Mouse (Mus musculus) limb, embryonic 14.5 days (tissue): ENCODE measurements around the gene Kcnip1. TPM values are rescaled to one million over a fixed set of nuclear protein-coding genes. Genes with fewer than 3 reads are reported as not detected.

Experiments used
- ATAC-seq: fragments of 200-750 bp; cut with Nextera tagmentation; 2 replicates; pipeline ENCODE4 v1.8.0; 2017; ENCODE audit warnings: low read depth, moderate number of reproducible peaks, moderate TSS enrichment; ENCODE audit not compliant: low FRiP score
- DNase-seq: peaks from one replicate; pipeline ENCODE4 v3.0.0-alpha.2; 2015; ENCODE audit warnings: low spot score
- H3K27ac ChIP-seq: fragments of 300-500 bp; sonication (generic); replicated peaks from 2 replicates; pipeline ENCODE4 v1.5.1; 2014; ENCODE audit warnings: low read depth, mild to moderate bottlenecking, low read length, moderate library complexity, mixed read lengths
- H3K27me3 ChIP-seq: fragments of 300-500 bp; sonication (generic); 2 replicates; pipeline ENCODE4 v1.6.1; 2014; ENCODE audit warnings: low read length, mixed read lengths; ENCODE audit not compliant: control insufficient read depth, insufficient read depth
- H3K36me3 ChIP-seq: fragments of 300-500 bp; sonication (generic); 2 replicates; pipeline ENCODE4 v1.6.1; 2014; ENCODE audit warnings: mild to moderate bottlenecking, low read length, moderate library complexity, mixed read lengths; ENCODE audit not compliant: control insufficient read depth, insufficient read depth
- H3K4me1 ChIP-seq: fragments of 300-500 bp; sonication (generic); 2 replicates; pipeline ENCODE4 v1.6.1; 2014; ENCODE audit warnings: antibody characterized with exemption, low read length, mixed read lengths; ENCODE audit not compliant: control insufficient read depth, insufficient read depth
- H3K4me2 ChIP-seq: fragments of 300-500 bp; sonication (generic); replicated peaks from 2 replicates; pipeline ENCODE4 v1.6.1; 2014; ENCODE audit warnings: low read depth, mild to moderate bottlenecking, low read length, moderate library complexity; ENCODE audit not compliant: severe bottlenecking
- H3K4me3 ChIP-seq: fragments of 300-500 bp; sonication (generic); replicated peaks from 2 replicates; pipeline ENCODE4 v1.5.1; 2014; ENCODE audit warnings: low read length
- H3K9ac ChIP-seq: fragments of 300-500 bp; sonication (generic); 2 replicates; pipeline ENCODE4 v1.6.1; 2014; ENCODE audit warnings: mild to moderate bottlenecking, low read depth, low read length, moderate library complexity; ENCODE audit not compliant: severe bottlenecking
- H3K9me3 ChIP-seq: fragments of 300-500 bp; sonication (generic); 2 replicates; pipeline ENCODE4 v1.6.1; 2016; ENCODE audit warnings: low read length; ENCODE audit not compliant: control insufficient read depth
- POLR2A ChIP-seq: fragments of 200-500 bp; IDR thresholded peaks from 2 replicates; pipeline ENCODE4 v1.8.0; 2012; ENCODE audit warnings: inconsistent platforms, mild to moderate bottlenecking, moderate library complexity, borderline replicate concordance; ENCODE audit not compliant: insufficient read depth, insufficient read length; ENCODE audit errors: extremely low read depth
- WGBS: fragments of 180-500 bp; shearing (Covaris S2); extraction: QIAGEN DNeasy Blood & Tissue Kit; methylation state at CpG from one replicate; pipeline ENCODE4 v1.1.7; 2014; 5-methylcytosine and 5-hydroxymethylcytosine counted together
- polyA plus RNA-seq, 2 experiments: library from polyadenylated mRNA; depleted of rRNA in 1 of 2; stranded (reverse) in 1 of 2; unstranded in 1 of 2; fragments of >200 nt; fragmentation: Nextera tagmentation in 1 of 2; extraction: Ambion mirVana in 1 of 2; gene quantifications; 2 replicates each; pipeline versions ENCODE4 v1.2.1 to v1.2.3; 2012 to 2014

Kcnip1 gene
- polyA plus RNA-seq, 2 experiments = 3.4 to 5.0 TPM

DNA sequence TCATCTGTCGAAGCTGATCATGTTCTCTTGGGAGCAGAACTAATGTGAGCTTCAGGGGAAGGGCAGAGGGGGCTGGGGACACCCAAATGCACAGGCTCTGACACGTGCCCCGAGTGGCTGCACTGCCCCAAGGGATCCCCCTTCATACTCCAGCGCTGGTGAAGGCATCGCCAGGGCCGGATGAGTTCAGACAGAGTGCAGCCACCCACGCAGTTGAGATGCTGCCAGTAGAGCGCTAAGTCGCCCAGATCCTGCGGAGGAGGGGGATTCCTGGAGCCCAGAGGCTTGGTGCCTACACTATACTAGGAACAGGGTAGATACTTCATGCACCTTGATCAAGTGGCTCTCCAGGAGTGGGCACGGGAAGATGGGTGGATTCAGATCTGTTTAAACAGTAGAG, 143.3 kb downstream of the Kcnip1 start:
- ATAC-seq = no peak
- TF ChIP-seq POLR2A = no peak
- no peak overlapping the region for H3K4me2 ChIP-seq
- H3K27ac ChIP-seq = no peak overlapping the region
- no peak overlapping the region for H3K9ac ChIP-seq
- 0 out of 2 replicates have a peak, but pooled peaks cover 5% of the 10 kb centered on the region for H3K27me3 ChIP-seq
- peak; percentile 44 for DNase-seq
- 62% methylated on average over 11 of the region's 11 CpGs for WGBS
- no peaks in the 10 kb centered on the region for H3K36me3 ChIP-seq
- H3K4me1 ChIP-seq = no peaks in the 10 kb centered on the region
- no peak overlapping the region for H3K4me3 ChIP-seq
- H3K9me3 ChIP-seq = no peaks in the 10 kb centered on the region

DNA sequence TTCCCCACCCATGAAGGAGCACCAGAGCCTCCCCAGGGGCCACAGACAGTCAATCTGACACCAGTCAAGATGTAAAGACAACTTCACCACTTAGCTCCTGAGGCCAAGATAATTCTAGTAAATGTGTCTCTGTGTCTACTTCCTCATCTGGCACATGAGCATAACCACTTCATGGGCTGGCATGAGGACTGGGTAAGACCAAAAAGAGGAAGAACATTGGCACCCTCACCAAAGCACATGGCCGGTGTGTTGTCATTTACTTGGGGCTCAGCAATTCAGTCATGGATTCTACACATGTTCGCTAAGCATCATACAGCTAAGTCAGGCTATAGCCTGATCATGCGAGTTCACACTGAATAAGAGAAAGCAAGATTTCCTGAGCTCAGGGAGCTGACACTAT, 144.3 kb downstream of the Kcnip1 start:
- Histone ChIP-seq H3K9ac (no peak overlapping the region), H3K27me3 (peaks cover 13% of the 10 kb centered on the region), H3K36me3 (no peaks in the 10 kb centered on the region), H3K4me1 (no peaks in the 10 kb centered on the region), H3K4me2 (no peak overlapping the region), H3K4me3 (no peak overlapping the region), H3K27ac (no peak overlapping the region), H3K9me3 (no peaks in the 10 kb centered on the region)
- WGBS = 92% methylated on average over 3 of the region's 3 CpGs
- DNase-seq = no peak
- no peak for TF ChIP-seq POLR2A
- no peak for ATAC-seq

DNA sequence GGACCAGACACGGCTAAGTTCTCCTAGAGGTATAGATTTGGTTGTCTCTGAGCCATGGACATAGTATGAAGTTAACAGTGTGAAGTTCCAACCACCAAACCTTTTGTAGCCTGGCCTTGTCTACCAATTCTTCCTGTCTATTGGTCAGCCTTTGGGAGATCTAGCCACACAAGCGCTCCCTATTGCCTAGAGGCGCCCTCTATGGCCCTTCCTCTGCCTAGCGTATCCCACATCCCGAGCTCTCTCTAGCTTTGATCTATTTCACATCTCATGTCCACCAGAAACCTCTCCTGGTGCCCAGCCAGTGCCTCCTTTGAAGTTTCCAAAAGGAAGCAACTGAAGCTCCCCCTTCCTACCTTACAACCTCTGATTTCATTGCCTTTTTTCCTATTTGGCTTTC, 147.0 kb downstream of the Kcnip1 start:
- 55% methylated on average over 5 of the region's 5 CpGs for WGBS
- DNase-seq = no peak

DNA sequence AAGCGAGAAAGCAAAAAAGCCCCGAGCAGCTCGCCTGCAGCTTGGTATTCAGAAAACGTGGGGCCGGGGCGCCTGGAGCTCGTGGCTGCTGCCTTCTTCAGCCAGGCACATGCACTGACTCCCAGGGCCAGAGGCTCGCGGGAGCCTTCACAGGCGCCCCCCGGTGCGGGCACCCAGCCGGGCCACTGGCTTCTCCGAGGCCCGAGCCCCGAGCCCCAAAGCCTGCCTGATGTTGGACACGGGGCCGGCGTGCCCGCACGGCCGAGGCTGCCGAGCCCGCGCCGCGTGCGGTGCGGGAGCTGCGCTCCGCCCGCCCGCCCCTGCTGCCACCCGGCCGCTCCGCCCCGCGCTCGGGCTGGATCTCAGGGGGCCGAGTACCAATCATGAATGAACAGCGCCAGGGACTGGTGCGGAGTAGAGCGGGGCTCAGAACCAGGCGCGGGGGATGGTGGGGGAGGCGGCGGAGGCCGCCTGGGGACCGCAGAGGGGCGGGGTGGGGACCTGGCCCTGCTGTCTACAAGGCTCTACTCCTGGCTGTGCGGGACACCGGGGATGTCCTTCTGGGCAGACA, 149.6 kb downstream of the Kcnip1 start:
- Histone ChIP-seq H3K36me3 (no peaks in the 10 kb centered on the region), H3K27ac (no peak overlapping the region), H3K4me3 (peak overlapping the region; percentile 44), H3K4me1 (no peaks in the 10 kb centered on the region), H3K27me3 (peaks cover 34% of the 10 kb centered on the region), H3K4me2 (peak overlapping the region; percentile 76), H3K9ac (peak overlapping the region; percentile 47), H3K9me3 (no peaks in the 10 kb centered on the region)
- 1% methylated on average over 42 of the region's 52 CpGs for WGBS
- no peak for TF ChIP-seq POLR2A
- ATAC-seq (no peak), DNase-seq (no peak)

More for the DNA sequence above, 147.0 kb downstream of the Kcnip1 start:
- Histone ChIP-seq H3K4me2 (no peak overlapping the region), H3K4me1 (no peaks in the 10 kb centered on the region), H3K9ac (no peak overlapping the region), H3K36me3 (no peaks in the 10 kb centered on the region), H3K27me3 (peaks cover 34% of the 10 kb centered on the region), H3K27ac (no peak overlapping the region), H3K4me3 (no peak overlapping the region), H3K9me3 (no peaks in the 10 kb centered on the region)
- no peak for ATAC-seq
- TF ChIP-seq POLR2A = no peak

DNA sequence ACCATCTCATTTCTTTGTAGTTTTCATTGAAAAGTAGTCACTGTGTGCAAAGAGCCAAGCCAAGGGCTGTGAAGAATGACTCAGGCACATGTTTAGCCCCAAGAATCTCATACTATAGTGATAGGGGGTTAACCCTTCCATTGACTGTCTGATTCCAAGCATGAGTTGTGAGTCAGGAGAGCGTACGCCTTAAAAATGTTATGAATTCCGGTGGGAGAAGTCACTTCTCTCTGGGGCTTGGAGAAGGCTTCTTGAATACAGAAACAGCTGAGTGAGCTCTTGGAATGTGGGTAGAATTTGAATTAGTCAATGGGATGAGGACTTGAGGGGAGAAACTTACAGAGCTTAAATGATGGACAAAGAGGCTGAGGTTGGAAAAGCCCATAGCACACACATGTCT, 153.9 kb downstream of the Kcnip1 start:
- no peak for DNase-seq
- ATAC-seq = no peak
- H3K4me3 ChIP-seq = no peak overlapping the region
- no peaks in the 10 kb centered on the region for H3K36me3 ChIP-seq
- H3K27me3 ChIP-seq = peaks cover 25% of the 10 kb centered on the region
- no peak overlapping the region for H3K9ac ChIP-seq
- H3K4me1 ChIP-seq = no peaks in the 10 kb centered on the region
- 86% methylated on average over 3 of the region's 3 CpGs for WGBS
- no peak overlapping the region for H3K4me2 ChIP-seq
- no peaks in the 10 kb centered on the region for H3K9me3 ChIP-seq
- no peak overlapping the region for H3K27ac ChIP-seq
- TF ChIP-seq POLR2A = no peak

DNA sequence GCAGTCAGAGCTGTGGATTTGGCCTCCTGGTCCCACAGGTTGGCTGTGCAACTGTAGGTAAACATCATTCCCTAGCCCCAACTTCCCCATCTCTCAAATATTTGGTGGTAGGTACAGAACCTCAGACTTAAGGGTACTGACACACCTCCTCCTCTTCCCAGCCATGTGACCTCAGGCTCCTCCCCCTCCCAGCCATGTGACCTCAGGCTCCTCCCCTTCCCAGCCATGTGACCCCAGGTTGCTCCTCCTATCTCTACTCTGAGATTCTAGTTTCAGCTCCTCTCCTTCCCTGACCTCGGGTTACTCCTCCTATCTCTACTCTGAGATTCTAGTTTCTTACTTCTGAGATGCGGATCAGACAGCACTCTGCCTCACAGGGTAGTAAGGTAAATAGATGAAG, 163.2 kb downstream of the Kcnip1 start:
- Histone ChIP-seq H3K9me3 (no peaks in the 10 kb centered on the region), H3K4me1 (no peaks in the 10 kb centered on the region), H3K27me3 (no peaks in the 10 kb centered on the region), H3K9ac (no peak overlapping the region), H3K36me3 (no peaks in the 10 kb centered on the region), H3K4me3 (no peak overlapping the region), H3K27ac (no peak overlapping the region), H3K4me2 (no peak overlapping the region)
- no peak for TF ChIP-seq POLR2A
- ATAC-seq (no peak), DNase-seq (no peak)
- 80% methylated on average over 2 of the region's 2 CpGs for WGBS
